Mouse (Mus musculus) fibroblast of lung, adult 2 months (primary cell): ENCODE results near the gene Adamtsl1.
A peak's percentile ranks its signal among the peaks of the same experiment; 100 is the strongest.

Source experiments
- DNase-seq: peaks from one replicate; pipeline ENCODE4 v3.0.0-alpha.2; 2011; ENCODE audit warnings: low read depth

The Adamtsl1 gene

DNA sequence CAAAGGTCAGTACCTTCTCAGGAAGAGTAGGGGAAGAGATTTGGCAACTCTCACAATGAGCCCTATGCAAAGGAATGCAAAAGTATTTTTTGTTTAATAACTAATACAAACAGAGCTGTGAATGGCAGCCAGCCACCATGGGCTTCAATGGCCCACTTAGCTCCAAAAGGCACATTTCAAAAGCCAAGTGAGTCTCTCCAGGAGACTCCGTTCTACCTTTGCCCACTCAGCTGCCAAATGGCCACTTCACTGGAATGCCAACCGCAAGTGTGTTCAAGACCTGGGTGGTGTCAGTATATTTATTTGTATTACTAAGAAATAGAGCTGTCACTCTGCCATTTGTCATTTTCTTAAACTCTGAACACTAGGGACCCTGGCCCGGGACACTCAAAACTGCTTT lies 800.5 kb downstream of the Adamtsl1 start:
- peak; percentile 64 for DNase-seq

DNA sequence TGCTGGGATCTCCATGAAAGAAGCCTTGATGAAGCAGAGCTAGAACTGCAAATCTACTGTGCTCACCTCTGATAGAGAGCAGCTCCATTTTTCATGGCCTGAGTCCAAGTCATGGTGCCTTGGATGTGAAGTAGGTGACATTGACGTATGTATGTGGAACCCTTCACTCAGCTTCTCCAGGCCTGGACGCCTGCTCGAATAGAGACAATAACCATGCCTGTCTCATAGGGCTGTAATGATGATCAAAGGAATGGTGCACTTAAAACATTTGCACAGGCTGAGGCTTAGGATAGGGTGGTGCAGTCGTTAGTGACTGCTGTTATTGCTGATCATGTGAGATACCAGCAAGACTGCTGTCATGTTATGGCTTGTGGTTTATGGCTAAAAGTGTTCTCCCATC lies 801.1 kb downstream of the Adamtsl1 start:
- no peak for DNase-seq

DNA sequence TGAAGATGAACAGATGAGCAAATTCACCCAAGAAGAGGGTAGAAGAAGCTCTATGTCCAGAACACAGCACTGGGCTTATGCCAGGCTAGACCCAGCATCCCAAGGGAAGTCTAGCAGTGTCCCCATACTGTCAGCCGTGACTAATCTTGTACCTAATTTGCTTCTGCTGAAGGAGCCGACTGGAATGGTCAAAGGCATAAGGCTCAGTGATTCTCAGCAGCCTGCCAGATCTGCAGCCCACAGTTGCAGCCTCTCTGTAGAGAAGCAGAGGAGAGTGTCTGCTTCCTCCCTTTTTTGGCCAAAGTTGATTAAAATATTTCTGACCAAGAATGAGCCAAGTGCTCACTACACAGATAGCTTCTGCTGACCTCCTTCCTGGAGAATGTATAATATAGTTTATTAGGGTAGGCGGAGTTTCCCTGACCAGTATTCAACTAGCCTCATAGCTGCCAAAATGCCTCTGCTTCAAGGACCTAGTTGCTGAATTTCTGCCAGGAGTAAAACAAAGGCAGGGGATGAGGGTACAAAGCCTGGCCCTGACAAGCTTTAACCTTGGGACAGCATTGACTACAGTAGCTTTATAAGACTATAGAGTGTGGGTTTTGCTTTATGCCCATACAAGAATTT lies 804.1 kb downstream of the Adamtsl1 start:
- no peak for DNase-seq

DNA sequence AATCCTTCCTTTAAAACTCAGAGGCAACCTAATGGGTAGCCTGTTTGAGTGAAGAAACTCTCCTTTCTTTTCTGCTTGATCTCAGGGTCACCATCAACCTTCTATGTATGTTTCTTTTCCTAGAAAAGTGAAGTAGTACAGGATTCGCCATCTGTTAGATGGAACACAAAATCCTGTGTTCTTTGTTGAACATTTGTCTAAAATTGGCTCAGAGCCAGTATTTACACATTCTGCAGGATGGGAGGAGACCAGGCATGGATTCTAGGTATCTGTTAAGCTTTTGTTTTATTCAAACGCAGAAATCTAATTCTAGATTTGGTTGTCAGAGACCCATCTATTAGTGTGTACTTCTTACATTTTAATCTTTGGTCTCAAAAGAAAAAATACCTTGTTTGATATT lies 811.4 kb downstream of the Adamtsl1 start:
- DNase-seq = no peak

DNA sequence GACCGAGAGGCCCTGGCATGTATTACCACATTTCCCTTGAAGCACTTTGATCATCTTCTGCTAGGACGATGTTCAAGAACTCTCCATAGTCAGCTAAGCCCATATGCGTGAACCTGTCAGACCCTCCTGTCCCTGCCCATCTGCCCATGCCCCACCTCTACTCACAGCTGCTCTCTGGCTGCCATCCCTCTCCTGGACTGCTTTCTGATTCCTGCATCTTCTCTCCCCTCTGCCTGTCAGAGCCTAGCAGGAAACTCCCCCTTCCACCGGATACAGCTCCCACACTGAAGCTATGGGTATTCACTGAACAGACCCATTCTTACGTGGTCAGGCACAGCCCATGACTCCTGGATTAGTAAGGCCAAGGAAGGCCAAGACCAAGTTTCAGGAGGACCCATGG lies 812.0 kb downstream of the Adamtsl1 start:
- DNase-seq = no peak

DNA sequence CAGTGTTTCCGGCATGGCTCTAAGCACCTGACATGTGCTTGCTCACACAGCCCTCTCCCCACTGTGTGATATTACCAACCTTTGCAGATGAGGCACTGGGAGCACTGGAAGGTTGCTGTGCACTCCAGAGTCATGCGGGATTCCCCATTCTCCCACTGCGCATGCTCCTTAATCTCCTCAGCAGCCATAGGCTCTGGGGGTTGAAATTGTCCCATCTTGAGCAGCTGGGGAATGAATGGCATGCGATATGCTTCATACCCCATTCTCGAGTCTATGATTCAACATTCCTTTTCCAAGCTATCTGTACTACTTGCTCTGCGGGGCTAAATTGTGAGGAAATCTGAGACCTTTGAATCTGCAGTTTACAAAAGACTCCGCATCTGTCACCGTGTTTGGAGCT lies 812.7 kb downstream of the Adamtsl1 start:
- DNase-seq = no peak

DNA sequence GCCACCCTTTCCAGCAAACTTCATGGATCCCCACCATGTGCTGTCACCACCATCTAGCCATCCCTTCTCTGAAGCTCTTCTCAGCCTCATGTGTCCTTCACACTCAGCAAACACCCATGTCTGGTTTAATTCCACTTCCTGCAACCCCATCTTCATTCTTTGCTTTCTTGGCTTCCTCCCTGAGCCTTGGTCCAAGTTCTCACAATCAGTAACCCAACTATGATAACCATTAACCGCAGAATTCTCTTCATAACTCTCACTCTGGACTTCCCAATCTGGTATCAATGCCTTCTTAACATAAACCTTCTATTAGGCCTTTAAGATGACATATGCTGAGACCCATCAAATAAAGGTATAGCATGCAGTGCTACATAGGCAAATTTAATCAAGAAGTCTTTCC lies 815.5 kb downstream of the Adamtsl1 start:
- no peak for DNase-seq

DNA sequence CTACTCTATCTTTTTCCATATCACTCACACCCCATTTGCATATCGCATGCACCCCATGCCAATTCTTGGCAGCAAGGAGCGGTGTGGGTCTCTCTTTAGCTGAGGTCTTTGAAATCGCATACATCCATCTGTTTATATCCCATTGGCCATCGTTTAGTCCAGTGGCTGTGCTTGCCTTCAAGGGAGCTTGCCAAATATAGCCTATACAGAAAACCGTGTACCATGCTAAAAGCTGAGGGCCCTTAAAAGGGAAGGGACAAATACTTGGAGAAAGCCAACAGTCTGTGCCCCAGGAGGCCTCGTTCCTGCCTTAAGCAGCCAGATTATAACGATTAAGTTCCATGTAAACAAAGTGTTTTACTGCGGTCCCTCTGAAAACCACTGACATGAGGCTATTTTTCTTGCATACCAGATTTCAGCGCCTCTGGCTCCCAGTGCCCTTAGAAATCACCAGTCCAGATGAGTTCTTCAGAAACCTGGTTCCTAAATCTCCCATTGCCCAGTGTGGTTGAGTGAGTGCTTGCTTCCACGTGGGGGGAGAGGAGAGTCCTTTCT lies 822.0 kb downstream of the Adamtsl1 start:
- peak; percentile 30 for DNase-seq

DNA sequence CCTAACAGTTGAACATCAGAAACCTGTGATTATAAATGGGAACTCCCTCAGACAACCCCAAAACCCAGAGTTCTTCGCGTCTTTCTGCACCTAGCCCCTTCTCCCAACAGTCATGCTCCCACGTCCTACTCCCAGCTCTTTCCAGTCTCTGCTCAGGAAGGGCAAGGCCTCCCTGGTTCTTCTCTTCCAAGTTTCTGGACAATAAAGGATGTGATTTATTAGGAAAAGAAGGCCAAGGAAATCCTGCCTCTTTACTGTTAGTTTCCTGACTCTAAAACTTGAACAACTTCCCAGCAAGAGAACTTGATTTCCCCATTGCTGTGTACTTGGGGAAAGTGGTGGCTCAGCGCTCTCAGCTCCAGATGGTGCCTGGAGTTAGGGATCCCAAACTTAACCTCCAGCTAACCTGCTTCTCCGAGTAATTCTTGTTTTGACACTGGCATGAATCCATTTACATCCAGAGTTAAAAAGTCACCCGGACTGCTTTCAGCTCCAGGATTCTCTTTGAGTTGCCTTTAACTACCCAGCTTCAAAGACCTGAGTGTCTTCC lies 823.3 kb downstream of the Adamtsl1 start:
- no peak for DNase-seq

DNA sequence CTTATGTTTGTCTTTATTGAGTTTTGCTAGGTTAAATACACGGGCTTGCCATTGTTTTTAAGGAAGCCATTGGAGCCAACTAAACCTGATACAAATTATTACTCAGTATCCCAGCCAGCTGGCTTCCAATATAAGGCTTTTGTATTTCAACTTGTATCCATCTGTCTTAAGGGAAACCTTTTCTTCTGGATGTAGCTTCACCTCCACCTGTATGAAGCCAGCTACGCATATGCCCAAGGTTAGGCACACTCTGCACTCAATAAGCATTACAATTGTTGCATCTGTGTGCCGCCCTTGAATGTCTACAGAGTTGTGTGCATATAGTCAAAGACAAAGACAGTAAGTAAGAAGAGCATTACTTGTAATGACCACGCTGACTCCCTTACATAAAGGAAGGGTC lies 835.4 kb downstream of the Adamtsl1 start:
- DNase-seq = no peak

DNA sequence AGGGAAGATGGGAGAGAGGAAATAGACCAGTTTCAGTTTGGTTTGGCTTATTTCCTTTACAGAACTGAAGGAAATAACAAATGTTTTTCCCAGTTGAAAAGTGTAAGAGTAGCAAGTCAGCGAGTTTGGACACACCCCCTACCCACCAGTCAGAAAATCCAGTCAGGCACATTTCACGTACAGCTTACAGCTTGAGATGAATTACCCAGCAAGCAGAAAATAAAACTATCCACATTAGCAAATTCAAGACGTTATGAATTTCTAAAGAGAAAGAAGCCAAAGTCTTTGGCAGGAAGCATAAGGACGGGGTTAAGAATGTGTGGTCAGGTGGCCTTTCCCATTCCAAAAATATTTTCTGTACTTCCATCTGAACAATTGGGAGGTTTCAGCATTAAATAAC lies 838.1 kb downstream of the Adamtsl1 start:
- DNase-seq = no peak

DNA sequence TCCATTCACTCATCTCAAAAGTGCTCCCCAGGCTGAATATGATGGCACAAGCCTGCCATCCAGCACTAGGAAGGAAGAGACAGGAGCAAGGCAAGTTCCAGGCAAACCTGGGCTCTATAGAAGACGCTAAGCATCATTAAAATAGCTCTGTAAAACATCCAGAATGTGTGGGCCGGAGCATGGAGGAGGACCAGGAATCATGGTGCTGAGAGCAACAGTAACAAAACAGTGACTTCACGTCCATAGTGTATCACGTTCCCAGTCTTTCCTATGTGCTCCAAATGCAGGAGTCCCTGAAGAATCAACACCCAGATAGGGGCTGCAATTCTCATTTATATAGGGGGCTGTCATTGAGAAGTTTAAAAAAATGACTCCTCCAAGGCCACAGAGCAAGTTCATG lies 839.6 kb downstream of the Adamtsl1 start:
- DNase-seq = no peak

DNA sequence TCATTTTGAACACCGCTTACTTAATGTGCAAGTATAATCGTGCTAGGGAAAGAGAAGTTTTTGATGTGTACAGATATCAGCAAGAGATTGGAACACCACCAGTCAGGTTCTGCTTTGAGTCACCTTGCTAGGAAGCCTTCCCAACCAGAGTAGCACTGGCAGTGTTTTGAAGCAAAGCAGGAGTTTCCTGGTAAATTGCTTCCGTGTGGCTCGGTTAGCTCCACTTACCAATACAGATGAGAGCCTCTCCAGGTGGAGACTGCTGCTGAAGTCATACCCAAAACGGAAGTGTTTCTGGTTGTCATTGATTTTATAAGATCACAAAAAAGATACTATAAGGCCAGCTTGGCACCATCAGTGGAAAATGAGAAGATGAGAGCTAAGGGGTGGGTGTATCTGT lies 845.4 kb downstream of the Adamtsl1 start:
- no peak for DNase-seq

DNA sequence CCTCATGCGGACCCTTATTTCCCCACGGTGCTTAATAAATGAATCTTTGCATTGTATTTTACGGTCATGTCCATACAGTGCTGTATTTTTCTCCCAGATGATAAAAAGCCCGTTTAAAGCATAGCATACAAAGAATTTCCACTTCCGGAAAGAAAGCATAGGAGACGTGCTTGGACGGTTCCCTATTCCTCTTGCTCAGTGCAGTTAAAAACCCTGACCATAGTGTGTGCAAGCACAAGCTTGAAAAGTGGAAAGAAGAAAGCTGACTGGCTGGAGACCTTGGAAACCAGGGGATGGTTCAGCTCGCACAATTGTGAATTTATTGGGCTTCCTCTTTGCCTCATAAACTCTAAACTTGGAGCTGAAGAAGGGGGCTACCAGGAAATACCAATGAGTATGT lies 855.1 kb downstream of the Adamtsl1 start:
- no peak for DNase-seq

DNA sequence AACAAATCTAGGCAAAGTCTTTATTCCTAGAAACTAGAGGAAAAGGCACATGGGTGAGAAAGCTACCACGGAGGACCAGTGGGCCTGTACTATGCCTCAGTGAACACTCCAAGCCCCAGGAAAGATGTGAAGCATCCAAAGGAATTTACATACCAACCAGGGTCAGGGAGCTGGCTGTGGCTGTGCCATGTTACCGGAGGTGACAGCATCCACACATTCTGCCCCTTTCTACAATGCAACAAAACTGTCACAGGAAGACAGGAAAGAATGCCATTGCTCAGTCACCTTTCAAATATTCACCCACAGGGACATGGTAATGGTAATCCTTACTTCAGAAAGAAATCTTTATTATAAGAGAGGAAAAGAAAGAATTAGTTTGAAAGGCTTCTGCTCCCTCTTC lies 859.2 kb downstream of the Adamtsl1 start:
- DNase-seq = no peak

DNA sequence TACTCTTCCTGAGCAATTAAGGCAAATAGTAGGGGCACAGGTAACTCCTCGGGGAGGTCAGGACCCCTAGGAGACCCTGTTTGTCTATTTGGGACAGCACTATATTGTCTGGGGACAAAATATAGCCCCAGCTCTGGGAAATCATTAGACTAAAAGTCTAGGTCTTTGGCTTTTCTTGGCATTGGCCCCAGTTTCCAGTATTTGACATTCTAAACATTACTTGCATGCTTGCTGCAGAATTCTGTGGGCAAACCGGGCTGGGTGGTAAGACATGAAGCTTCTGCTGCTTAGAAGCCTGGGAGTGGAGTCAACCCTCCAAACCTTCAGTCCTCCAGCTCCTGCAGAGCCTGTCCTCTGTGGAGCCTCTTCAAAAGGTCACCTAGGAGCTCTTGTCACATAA lies 869.2 kb downstream of the Adamtsl1 start:
- DNase-seq = no peak

DNA sequence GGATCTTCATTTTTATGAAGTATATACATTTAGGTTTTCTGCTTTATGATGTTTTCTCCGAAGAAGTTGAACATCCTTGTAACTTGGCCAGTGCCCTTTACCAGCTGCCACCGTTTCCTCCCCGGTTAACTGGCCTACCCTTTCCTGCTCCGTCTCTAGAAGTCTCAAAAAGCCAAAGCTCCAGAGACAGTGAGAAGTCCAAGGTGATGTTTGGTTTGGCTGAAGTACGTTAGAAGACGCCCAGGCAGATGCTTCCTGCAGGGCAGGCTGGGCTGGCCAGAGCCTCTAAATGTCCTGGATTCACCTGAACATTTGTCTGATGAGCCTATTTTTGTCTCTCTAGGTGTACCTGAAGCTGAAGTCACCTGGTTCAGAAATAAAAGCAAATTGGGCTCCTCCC lies 871.1 kb downstream of the Adamtsl1 start:
- no peak for DNase-seq

DNA sequence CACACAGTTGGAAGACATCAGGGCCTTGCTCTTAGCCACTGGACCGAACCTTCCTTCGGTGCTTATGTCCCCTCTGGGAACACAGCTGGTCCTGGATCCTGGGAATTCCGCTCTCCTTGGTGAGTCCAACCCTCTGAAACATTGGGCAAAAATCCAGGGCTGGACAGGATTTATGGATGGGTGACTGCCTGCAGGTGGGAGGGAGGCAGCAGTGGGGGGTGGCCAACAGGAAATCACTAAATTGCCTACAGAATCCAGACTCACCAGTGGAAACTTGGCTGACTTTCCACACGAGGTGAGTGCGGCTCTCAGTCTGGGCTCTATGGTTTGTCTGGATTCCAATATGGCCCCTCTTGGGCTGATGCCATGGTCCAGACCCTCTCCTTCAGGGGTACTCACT lies 874.5 kb downstream of the Adamtsl1 start:
- DNase-seq = no peak

DNA sequence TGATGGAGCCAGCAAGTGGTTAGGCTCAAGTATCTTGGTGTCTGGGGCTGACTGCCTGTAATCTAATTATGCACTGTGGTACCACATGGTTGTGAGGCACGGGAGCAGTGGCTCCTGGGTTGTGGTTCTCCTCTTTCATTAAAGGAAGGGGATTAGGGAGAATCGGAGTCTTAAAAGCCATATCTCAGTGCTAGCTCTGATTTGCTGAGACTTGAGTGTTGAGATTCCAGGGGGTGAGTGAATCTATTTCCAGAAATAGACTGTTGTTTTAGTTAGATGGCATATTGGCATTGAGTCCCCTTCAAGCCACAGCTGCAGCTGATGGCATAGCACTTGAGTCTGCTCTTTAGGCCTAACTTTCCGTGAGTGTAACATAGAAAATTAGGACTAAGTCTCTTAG lies 877.2 kb downstream of the Adamtsl1 start:
- no peak for DNase-seq

DNA sequence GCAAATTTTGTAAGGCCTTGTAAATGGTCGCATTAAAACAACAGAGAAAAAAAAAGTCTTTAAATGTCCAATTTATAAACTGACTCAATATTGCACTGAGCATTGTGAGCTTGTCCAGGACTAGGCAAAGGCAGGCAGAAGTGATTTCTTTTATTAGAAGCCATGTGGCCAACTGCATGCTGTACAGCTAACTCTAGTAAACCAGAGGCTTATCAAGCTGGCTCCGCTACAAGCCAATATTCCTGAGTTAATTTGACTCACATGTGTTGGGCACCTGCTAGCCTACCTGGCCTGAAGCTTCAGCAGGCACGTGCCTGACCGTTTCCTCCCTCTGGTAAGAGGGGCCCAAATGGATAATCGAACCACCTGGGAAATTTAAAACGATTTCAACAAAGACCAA lies 881.7 kb downstream of the Adamtsl1 start:
- no peak for DNase-seq

DNA sequence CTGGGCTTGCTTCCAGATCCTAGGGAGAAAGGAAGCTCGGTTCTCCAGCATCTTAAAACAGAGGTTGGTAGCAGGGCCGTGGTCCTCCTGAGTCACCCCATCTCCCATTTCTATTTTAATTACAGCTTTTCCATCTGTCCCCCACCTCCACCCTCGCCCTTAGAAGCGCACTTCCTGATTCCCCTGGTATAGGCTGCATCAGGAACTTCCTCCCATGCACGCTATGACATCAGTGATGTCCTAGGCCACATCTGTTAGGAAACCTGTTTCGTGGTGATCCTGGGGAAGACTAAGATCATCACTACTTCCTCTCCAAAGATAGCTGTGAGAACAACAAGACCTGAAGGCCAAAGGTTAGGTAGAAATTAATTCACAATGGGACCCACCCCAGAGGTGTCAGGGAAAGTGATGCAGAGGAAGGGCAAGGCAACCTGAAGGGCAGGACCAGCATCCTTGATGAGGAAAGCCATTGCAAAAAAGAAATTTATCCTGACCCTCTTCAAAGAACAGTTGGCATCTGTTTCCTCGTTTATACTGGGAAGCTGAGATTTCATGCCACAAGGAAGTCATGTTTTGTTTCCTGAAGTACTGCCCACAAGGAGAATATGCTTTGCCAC lies 882.8 kb downstream of the Adamtsl1 start:
- no peak for DNase-seq

DNA sequence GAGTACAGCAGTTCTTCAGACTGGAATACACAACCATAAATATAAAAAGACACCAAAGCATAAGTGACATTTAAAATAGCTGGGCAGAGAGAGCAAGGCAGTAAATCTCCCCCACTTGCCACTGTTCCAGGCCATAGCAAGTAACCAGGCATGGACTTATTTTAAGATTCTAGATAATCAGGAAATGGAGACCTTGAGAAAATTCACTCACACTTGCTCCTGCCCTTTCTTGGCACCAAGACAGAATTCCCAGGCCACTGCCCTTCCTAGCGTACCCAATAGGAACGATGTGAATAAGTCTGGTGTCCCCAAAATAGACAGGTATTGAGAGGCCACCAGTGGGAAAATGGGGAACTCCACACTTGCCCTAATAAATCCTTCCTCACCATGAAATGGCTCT lies 883.5 kb downstream of the Adamtsl1 start:
- DNase-seq = no peak

DNA sequence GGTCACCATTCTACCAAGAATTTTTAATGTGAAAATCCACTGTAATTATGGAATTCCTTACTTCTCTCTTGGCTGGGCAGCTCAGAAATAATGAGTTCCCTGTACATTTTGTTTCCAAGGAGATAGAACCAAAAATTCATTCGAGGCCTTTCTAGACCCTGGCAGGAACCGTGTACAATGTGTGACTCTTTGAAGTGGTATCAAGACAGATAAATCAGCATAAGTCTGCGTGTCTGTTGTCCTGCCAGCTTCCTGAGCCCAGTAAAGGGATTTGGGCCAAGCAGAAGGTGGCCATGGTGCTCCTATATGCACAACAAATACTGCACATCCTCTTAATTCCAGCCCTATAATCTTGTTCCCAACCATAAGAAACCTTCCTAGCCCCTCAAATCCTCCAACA lies 887.1 kb downstream of the Adamtsl1 start:
- no peak for DNase-seq
